Mouse (Mus musculus) lung, embryonic 16.5 days (tissue): ENCODE measurements at regions not wholly inside any gene's neighbourhood (a gene's known extent, or its start where the extent isn't known, plus 50 kb on each side); places are given as distances from the start of the nearest gene placed in this dataset.
A peak's percentile ranks its signal among the peaks of the same experiment; 100 is the strongest.

Experiments
- ATAC-seq: fragments of 200-750 bp; cut with Nextera tagmentation; 2 replicates; pipeline ENCODE4 v1.8.0; 2017; ENCODE audit warnings: low read depth, mild to moderate bottlenecking, moderate library complexity
- H3K27ac ChIP-seq: fragments of 300-500 bp; sonication (generic); 2 replicates; pipeline ENCODE4 v1.5.1; 2014; ENCODE audit warnings: mild to moderate bottlenecking, control low read depth, low read length
- H3K27me3 ChIP-seq: fragments of 300-500 bp; sonication (generic); 2 replicates; pipeline ENCODE4 v1.6.1; 2014; ENCODE audit warnings: low read depth, low read length, mixed read lengths; ENCODE audit not compliant: control insufficient read depth, insufficient read depth
- H3K36me3 ChIP-seq: fragments of 300-500 bp; sonication (generic); 2 replicates; pipeline ENCODE4 v1.6.1; 2014; ENCODE audit warnings: low read length; ENCODE audit not compliant: control insufficient read depth, insufficient read depth
- H3K4me1 ChIP-seq: fragments of 300-500 bp; sonication (generic); replicated peaks from 2 replicates; pipeline ENCODE4 v1.6.1; 2014; ENCODE audit warnings: low read length, mixed read lengths; ENCODE audit not compliant: control insufficient read depth, insufficient read depth
- H3K4me2 ChIP-seq: fragments of 300-500 bp; sonication (generic); 2 replicates; pipeline ENCODE4 v1.6.1; 2014; ENCODE audit warnings: low read depth, low read length, control low read depth
- H3K4me3 ChIP-seq: fragments of 300-500 bp; sonication (generic); 2 replicates; pipeline ENCODE4 v1.5.1; 2014; ENCODE audit warnings: mild to moderate bottlenecking, low read length, control low read depth
- H3K9ac ChIP-seq: fragments of 300-500 bp; sonication (generic); 2 replicates; pipeline ENCODE4 v1.6.1; 2014; ENCODE audit warnings: low read length, control low read depth
- H3K9me3 ChIP-seq: fragments of 300-500 bp; sonication (generic); 2 replicates; pipeline ENCODE4 v1.6.1; 2016; ENCODE audit warnings: low read length; ENCODE audit not compliant: control insufficient read depth
- WGBS: fragments of 180-500 bp; shearing (Covaris S2); extraction: QIAGEN DNeasy Blood & Tissue Kit; methylation state at CpG from one replicate; pipeline ENCODE4 v1.1.7; 2014; 5-methylcytosine and 5-hydroxymethylcytosine counted together

GRCm38 (mm10) chr16:86399288-86399687 is 497.7 kb upstream of the Adamts5 start:
- no peak overlapping the region for H3K27ac ChIP-seq
- H3K4me3 ChIP-seq: no peak overlapping the region
- H3K9ac ChIP-seq: no peak overlapping the region
- H3K27me3 ChIP-seq: no peaks in the 10 kb centered on the region
- WGBS: 80% methylated on average over 1 of the region's 1 CpGs
- H3K4me1 ChIP-seq: no peaks in the 10 kb centered on the region
- H3K9me3 ChIP-seq: no peaks in the 10 kb centered on the region
- no peaks in the 10 kb centered on the region for H3K36me3 ChIP-seq
- H3K4me2 ChIP-seq: no peak overlapping the region
- ATAC-seq: no peak

GRCm38 (mm10) chr16:86397521-86397920 is 495.9 kb upstream of the Adamts5 start:
- no peak overlapping the region for H3K4me2 ChIP-seq
- no peak for ATAC-seq
- no peak overlapping the region for H3K4me3 ChIP-seq
- H3K36me3 ChIP-seq: no peaks in the 10 kb centered on the region
- no peaks in the 10 kb centered on the region for H3K27me3 ChIP-seq
- H3K9ac ChIP-seq: no peak overlapping the region
- 68% methylated on average over 2 of the region's 2 CpGs for WGBS
- H3K27ac ChIP-seq: no peak overlapping the region
- H3K9me3 ChIP-seq: no peaks in the 10 kb centered on the region
- H3K4me1 ChIP-seq: no peaks in the 10 kb centered on the region

GRCm38 (mm10) chr16:86389063-86389723 is 487.6 kb upstream of the Adamts5 start:
- ATAC-seq: no peak
- Histone ChIP-seq H3K27ac (no peak overlapping the region), H3K27me3 (no peaks in the 10 kb centered on the region), H3K9ac (no peak overlapping the region), H3K4me1 (no peaks in the 10 kb centered on the region), H3K36me3 (no peaks in the 10 kb centered on the region), H3K4me2 (no peak overlapping the region), H3K9me3 (no peaks in the 10 kb centered on the region), H3K4me3 (no peak overlapping the region)
- WGBS: 52% methylated on average over 3 of the region's 3 CpGs

- WGBS: 74% methylated on average over 1 of the region's 1 CpGs
- no peaks in the 10 kb centered on the region for H3K4me1 ChIP-seq
- no peak for ATAC-seq
- H3K27ac ChIP-seq: no peak overlapping the region
- H3K36me3 ChIP-seq: no peaks in the 10 kb centered on the region
- no peak overlapping the region for H3K4me3 ChIP-seq
- no peak overlapping the region for H3K4me2 ChIP-seq
- no peaks in the 10 kb centered on the region for H3K27me3 ChIP-seq
- H3K9me3 ChIP-seq: no peaks in the 10 kb centered on the region
- no peak overlapping the region for H3K9ac ChIP-seq
These were observed 486.5 kb upstream of the Adamts5 start for GRCm38 (mm10) chr16:86388128-86388527.

- Histone ChIP-seq H3K4me1 (no peaks in the 10 kb centered on the region), H3K36me3 (no peaks in the 10 kb centered on the region), H3K4me3 (no peak overlapping the region), H3K9me3 (no peaks in the 10 kb centered on the region), H3K27me3 (no peaks in the 10 kb centered on the region), H3K4me2 (no peak overlapping the region), H3K27ac (no peak overlapping the region), H3K9ac (no peak overlapping the region)
- no peak for ATAC-seq
- 47% methylated on average over 3 of the region's 3 CpGs for WGBS
These were observed 476.4 kb upstream of the Adamts5 start for GRCm38 (mm10) chr16:86377991-86378390.

GRCm38 (mm10) chr16:86371652-86372051 is 470.0 kb upstream of the Adamts5 start:
- H3K27ac ChIP-seq: no peak overlapping the region
- no peak for ATAC-seq
- WGBS: 76% methylated on average over 4 of the region's 4 CpGs
- H3K9ac ChIP-seq: no peak overlapping the region
- no peak overlapping the region for H3K4me2 ChIP-seq
- no peaks in the 10 kb centered on the region for H3K27me3 ChIP-seq
- H3K4me3 ChIP-seq: no peak overlapping the region
- no peaks in the 10 kb centered on the region for H3K9me3 ChIP-seq
- no peaks in the 10 kb centered on the region for H3K4me1 ChIP-seq
- H3K36me3 ChIP-seq: no peaks in the 10 kb centered on the region

- Histone ChIP-seq H3K27me3 (no peaks in the 10 kb centered on the region), H3K9ac (no peak overlapping the region), H3K27ac (no peak overlapping the region), H3K4me1 (no peaks in the 10 kb centered on the region), H3K36me3 (no peaks in the 10 kb centered on the region), H3K9me3 (no peaks in the 10 kb centered on the region), H3K4me2 (no peak overlapping the region), H3K4me3 (no peak overlapping the region)
- WGBS: 34% methylated on average over 5 of the region's 5 CpGs
- ATAC-seq: peak; percentile 82
These were observed 466.8 kb upstream of the Adamts5 start for GRCm38 (mm10) chr16:86368449-86368848.

- no peaks in the 10 kb centered on the region for H3K9me3 ChIP-seq
- H3K36me3 ChIP-seq: no peaks in the 10 kb centered on the region
- H3K4me1 ChIP-seq: no peaks in the 10 kb centered on the region
- no peak overlapping the region for H3K27ac ChIP-seq
- WGBS: 70% methylated on average over 1 of the region's 1 CpGs
- no peaks in the 10 kb centered on the region for H3K27me3 ChIP-seq
- no peak for ATAC-seq
- H3K4me2 ChIP-seq: no peak overlapping the region
- H3K9ac ChIP-seq: no peak overlapping the region
- no peak overlapping the region for H3K4me3 ChIP-seq
These were observed 464.6 kb upstream of the Adamts5 start for GRCm38 (mm10) chr16:86366197-86366596.

- no peak overlapping the region for H3K27ac ChIP-seq
- WGBS: 88% methylated on average over 5 of the region's 5 CpGs
- no peaks in the 10 kb centered on the region for H3K27me3 ChIP-seq
- no peak overlapping the region for H3K4me3 ChIP-seq
- H3K9ac ChIP-seq: no peak overlapping the region
- no peaks in the 10 kb centered on the region for H3K9me3 ChIP-seq
- H3K36me3 ChIP-seq: no peaks in the 10 kb centered on the region
- no peak for ATAC-seq
- H3K4me2 ChIP-seq: no peak overlapping the region
- H3K4me1 ChIP-seq: no peaks in the 10 kb centered on the region
These were observed 459.5 kb upstream of the Adamts5 start for GRCm38 (mm10) chr16:86361099-86361498.

GRCm38 (mm10) chr16:86355036-86355435 is 453.4 kb upstream of the Adamts5 start:
- Histone ChIP-seq H3K9ac (no peak overlapping the region), H3K4me2 (no peak overlapping the region), H3K27me3 (no peaks in the 10 kb centered on the region), H3K36me3 (no peaks in the 10 kb centered on the region), H3K9me3 (no peaks in the 10 kb centered on the region), H3K4me3 (no peak overlapping the region), H3K4me1 (no peaks in the 10 kb centered on the region), H3K27ac (no peak overlapping the region)
- ATAC-seq: no peak
- WGBS: 52% methylated on average over 2 of the region's 2 CpGs
